Mouse (Mus musculus) spleen, postnatal 10 days (tissue): Measurements from ENCODE around the gene Hnrnpul1.
"Not testable (repeated sequence)": the region's sequence is repeated elsewhere in the genome, so short reads cannot be mapped to it uniquely, and the experiment has no call there.

Experiments
- DNase-seq, 2 experiments: peaks; one replicate each; pipeline ENCODE4 v3.0.0; 2021 to 2022; ENCODE audit warnings: low spot score in 2 of 2

Gene Hnrnpul1

DNA sequence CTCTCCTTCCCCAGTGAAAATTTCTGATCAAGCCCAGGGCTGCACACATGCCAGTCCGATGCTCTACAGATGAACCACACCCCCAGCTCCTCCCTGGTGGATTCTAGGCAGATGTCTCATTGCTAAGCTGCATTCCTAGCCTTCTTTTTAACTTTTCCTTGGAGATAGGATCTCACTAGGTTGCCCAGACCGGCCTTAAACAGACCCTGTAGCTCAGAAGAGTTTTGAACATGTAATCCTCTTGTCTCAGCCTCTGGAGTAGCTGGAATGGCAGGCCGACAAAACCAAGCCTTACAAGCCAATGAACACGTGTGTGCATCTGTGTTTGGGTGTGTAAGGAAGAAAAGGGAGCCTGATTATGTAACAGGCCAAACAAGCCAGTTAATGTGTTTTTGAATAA, 26.2 kb upstream of the Hnrnpul1 start:
- no peak for DNase-seq

DNA sequence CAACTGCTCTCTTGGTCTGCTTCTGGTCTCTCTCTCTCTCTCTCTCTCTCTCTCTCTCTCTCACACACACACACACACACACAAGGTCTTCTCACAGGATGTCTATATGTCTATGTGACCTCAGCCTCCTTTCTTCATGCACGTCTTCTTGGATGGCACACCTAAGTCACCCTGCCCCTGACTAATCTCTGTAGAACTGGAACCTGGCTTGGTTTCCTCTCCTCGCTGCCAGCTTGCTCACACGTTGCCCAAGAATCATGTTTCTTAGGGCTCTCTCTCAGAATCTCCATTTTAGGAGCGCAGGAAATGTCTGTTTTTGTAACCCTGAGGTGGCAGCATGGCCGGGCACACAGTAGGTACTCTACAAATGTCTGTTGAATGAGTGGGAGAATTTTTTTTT, 25.5 kb upstream of the Hnrnpul1 start:
- DNase-seq: no peak

DNA sequence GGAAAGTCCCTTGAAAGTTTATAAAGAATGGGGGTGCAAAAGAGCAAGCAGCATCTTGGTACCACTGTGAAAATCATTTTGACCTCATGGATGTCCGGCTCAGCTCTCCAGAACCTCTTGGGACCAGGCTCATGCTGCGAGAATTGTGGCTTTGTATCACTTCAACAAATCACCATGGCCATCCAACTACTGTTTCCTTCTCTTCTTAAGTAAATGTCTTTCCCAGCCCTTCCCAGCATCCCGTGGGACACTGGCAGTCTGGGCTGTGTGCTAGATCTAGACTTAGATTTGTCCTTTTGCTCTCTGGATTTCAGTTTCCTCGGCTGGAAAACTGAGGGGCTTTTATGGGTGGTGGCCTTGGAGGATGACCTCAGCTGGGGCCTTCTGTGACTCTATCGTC, 13.7 kb upstream of the Hnrnpul1 start:
- no peak for DNase-seq

DNA sequence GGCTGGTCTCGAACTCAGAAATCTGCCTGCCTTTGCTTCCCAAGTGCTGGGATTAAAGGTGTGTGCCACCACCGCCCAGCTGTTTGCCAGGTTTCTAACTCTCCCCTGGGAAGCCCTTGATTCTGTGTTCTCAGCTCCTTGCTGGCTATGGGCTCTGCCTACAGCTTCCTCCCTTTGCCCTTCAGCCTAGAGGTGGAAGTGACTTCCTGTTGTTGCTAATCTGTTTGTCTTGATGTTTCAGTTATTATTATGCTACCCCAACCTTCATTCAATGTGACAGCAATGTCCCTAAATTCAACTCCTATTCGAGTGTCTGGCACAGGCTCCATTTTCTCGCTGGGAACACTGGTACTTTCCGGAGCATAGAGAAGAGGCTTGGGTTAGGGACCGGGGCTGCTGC, 11.6 kb upstream of the Hnrnpul1 start:
- no peak for DNase-seq

DNA sequence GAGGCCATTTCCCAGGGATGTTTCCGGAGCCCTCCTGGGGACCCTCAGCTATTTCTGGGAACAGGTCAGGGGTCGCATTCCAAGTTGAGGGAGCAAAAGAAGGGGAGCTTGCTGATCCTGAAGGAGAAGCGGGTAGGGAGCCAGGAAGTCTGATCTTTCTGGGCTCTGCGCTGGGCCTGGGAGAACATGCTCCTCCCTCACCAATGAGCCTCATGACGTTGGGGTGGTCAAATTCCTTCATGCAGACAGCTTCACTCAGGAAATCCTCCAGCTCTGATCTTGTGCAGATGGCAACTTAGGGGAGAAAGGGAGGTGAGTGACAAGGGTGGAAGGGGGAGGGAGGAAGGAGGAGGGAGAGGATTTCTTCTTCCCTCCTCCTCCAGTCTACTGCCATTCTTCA, 9.7 kb upstream of the Hnrnpul1 start:
- DNase-seq: no peak

DNA sequence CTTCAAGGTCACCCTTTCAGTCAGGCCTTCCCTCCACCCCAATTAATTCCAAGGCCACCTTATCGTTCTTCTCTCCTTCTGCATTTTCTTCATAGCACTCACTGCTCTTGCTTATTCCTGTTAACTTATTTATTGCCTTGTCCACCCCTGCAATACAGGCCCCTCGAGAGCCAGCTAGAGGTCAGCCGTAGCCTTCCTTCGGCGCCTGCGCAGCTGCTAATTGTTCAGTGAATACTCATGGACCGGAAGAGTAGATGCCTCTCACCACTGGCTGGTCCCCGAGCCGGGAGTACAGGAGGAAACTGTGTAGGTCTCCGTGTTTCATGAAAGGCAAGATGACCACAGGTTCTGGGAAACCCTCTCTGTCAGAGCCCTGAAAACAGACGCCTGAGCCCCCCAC, 9.1 kb upstream of the Hnrnpul1 start:
- no peak for DNase-seq

DNA sequence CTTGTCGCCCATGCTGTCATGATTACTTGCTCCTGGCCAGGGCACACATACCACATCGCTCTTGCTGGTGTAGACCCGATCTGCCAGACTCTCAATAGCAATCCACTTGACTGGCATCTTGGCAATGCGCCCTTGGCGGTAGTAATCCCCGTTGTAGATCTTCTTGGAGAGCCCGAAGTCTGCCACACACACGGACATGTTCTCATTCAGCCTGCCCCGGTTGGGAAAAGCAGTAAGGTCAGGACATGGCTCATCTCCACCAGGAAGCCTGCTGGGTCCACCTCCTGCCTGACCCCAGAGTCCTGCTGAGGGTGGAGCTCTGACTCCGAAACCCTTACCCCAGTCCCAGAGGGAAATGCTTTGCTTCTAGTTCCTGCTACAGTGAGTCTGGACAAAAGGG, 6.8 kb upstream of the Hnrnpul1 start:
- no peak for DNase-seq

DNA sequence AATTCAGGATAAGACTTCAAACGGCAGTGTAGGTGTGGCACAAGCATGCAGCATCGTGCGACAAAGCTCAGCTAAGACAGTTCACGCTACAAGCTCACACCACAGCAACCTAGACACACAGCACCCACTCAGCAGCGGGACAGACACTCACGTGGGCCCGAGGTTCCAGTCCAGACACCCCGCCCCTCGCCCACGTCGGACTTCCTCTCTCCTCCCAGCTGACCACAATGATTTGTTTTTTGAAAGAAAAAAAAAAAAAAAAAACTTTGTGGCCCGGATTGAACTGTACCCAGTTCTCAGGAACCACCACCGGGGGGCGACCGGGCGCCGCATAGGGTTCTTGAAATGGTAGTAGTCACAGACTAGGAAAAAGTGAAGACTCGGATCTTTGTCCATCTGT, 1.5 kb upstream of the Hnrnpul1 start:
- peak; percentile 77 to 94 for DNase-seq

DNA sequence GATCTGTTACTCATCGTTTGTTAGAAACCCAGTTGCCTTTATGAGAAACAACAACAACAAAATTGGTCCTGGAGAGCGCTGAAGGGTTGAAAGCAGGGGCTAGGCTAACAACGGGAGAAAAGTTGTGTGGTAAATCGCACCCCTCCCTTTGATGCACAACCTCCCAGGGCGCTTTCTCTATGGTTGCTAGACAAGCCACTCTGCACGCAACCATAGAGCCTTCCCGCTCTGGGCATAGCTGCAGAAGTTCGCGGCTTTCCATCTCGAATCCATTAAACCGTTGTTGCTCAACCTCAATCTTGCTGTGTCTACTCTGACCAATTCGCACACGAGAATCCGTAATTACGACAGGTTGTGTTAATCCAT, 894 bp upstream of the Hnrnpul1 start:
- DNase-seq: peak; percentile 72 to 76

DNA sequence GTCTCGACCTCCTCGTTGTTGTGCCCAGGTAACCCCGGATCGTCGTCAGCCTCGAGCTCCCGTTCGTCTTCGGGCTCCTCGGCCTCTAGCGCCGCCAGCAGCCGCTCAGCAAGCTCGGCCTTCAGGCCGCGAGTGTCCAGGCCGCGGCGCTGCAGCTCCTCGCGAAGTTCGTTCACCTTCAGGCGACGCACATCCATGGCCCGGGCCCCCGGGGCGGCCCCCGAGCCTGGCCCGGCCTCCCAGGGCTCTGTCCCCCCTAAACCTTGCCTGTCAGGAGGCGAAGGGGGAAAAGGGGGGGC, 169 bp downstream of the Hnrnpul1 start:
- DNase-seq: no peak

DNA sequence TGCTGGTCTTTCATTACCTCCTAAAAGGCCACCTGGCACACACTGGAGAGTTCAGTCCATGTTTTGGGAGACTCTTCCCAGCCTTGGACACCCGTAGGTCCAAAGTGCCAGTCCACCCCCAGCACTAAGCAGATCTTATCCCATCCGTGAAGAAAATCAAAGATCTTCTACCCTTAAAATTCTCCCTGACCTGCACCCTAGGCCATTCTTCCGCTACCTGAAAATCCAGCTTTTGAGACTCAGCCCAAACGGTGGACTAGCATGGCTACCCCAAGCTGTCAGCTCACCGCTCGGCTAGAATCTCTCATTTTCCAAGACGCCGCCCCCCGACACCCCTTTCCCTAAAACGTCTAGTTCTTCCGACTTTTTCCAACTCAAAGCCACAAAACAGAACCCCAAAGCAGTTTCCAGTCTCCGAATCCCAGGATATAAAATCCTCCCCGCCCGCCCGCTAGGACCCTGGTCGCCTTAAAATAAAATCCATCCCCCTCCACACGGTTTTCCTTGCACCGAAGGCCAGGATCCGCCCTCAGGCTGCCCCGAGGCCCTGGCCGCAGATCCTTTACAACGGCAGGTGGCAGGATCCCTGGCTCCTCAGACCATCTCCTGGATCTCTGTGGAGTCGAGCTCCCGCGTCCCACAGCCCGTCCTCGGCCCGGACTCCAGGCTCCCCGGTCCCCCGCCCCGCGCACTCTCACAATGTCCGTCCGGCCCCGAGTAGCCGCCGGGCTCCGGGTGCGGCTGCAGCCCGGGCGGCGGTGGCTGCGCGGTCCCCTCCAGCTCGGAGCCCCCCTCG, 716 bp downstream of the Hnrnpul1 start:
- DNase-seq: peak; percentile 31 to 67

DNA sequence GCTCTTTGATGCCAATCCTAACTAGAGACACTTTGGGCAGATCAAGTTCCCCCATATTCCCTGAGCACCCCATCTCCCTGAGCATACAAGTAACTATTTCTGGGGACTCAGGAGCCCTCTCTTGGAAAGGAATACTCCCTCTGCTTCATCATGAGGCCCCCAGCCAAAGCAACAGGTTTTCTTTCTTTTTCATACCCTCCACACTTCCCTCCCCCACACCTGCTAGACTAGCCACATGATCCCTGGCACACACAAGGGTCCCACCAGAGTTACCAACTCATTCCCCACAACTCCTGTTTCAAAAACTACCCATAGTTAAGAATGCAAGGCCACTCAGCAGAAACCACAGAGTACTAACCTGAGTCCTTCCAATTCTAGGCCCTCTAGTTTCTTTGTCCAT, 1.5 kb downstream of the Hnrnpul1 start:
- DNase-seq: no peak

DNA sequence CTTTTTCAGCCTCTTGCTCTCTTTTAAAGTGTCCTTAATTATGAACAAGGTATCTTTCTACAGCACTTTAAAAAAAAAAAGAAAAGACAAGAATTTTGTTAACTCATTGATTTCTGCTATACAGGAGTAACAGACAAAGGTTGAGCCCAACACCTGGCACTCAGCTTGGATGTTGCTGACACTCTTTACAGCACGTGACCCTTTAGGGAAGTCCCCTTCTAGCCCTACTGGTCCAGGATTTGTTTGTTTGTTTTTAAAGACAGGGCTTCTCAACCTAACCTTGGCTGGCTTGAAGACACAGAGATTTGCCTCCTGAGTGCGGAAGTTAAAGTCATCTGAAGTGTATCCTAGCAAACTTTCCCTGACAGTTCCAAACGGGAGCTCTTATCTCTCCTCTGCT, 7.7 kb downstream of the Hnrnpul1 start:
- no peak for DNase-seq

DNA sequence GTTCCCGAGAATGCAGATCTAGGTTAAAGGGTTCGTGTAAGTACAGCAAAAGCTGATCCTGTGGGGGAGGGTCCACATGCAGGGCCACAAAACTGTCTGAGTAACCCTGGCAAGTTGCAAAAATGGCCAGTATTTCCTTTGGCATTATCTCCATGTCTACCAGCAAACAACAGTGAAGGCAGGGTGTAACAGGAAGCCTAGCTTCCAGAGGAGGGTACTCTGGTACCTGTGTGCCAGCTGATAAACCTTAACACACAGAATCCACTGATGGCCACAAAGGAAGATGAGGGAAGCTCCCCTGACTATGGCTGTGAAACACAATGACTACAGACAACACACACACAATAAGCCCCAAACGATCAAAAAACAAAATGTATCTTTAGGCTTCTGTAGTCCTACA, 16.3 kb downstream of the Hnrnpul1 start:
- no peak for DNase-seq

DNA sequence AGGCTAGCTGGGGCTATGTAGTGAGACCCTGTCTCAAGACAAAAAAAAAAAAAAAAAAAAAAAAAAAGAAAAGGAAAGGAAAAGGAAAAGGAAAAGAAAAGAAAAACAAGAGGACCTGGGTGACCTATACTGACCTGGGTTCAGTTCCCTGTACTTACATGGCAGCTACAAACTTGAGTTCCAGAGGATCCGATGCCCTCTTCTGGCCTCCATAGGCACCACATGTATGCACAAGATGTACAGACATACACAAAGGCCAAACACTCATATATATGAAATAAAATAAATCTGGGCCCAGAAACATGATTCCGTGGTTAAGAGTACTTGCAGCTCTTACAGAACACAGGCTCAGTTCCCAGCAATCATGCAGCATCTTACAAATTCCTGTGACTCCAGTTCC, 17.6 kb downstream of the Hnrnpul1 start:
- DNase-seq: no peak

DNA sequence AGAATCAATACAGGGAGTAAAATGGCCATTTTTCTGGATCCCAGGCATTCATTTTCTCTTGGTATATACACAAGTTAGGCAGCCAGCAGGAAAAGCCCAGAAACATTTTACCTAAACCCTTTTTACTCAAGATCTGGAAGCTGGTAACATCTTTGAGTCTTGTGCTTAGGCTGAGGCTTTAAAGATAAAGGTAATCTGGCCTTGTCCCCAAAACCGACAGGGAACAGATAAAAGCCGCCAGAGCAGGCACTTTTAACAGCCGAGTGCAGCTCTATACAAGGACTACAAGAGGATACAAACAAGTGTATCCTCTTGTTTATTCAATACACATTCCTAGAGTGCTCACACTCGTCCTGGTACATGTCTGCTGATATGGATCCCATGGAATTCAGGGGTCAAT, 19.6 kb downstream of the Hnrnpul1 start:
- no peak for DNase-seq

DNA sequence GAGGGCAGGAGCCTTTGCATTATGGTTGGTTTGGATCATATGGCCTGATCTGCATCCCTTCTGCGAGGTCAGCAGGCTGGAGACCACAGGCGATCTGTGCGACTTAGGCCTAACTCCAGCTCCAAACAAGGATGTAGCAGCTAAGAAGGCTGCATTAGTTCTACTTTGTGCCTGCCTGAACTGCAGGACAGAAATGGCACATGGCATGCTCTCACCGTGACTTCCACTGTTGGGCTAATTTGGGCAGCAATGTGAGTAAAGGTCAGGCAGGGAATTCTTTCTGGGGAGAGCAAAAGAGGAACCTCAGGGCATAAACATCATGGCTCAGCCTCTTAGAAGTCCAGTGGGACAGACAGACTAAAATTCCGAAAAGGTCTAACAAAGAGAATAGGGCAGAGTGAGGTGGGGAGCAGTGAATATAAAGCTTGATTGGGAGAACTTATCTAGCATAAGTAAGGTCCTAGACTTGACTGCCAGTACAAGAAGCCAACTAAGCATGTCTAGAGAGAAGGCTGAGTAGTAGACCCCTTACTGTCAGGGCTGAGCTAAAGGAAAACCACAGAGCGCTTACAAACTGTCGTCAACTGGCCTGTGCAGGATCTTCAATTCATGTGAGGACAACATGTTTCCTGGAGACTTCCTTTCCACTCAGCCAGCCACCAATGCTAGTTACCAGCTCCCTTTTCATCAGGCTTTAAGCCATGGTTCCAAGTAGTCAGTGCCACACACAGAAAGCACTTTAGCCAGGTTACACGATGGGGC, 23.1 kb downstream of the Hnrnpul1 start:
- DNase-seq: no peak

DNA sequence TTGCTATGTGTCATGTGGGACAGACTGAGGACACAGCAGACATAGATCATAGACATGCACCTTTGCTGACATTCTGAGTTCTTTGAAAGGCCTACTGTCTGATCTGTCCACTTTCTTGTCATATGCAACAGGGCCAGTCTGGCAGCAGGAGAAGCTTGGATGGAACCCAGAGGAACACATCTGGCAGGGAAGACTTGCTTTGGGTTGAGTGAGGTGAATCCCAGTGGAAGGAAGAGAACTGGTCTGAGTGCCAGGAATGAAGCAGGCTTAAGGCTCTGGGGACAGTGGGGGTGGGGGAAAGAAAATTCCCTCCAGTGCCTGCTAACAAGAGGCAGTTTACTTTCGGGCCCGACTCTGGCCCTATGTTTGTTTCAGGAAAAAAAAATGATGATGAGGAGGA, 24.7 kb downstream of the Hnrnpul1 start:
- DNase-seq: no peak

DNA sequence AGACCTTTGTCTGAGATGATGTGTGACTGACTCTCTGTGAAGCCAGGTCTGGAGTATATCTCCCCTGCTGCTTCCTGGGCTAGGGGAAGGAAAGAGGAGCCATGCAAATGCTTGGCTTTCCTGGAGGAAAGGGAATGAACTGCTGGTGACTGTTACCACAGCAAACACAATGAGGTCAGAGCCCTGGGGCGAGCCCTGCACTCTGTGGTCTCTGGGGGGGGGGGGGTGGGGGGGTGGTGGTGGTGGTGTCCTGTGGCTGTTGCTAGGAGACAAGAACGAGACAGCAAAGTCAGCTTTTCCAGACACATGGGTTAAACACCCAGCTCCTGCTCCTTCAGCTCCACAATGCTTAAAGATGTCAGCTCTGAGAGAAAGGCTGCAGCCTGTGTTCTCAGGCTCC, 25.2 kb downstream of the Hnrnpul1 start:
- no peak for DNase-seq

DNA sequence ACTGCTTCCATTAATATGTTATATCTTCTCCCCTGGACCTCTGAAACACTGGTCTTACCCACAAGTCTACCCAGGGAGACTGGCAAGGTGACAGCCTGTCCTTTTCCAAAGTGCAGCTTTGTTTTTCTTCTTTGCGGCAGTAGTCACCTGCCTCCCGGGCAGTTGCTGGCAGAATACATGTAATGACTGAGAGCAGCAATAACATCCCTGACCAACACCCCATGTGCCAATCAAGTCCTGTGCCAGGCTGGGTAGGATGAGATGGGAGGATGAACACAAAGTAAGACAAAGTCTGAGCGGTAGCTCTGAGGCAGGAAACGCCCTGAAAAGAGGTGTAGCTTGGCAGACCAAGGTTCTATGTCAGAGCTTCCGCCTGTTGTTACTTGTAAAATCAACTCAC, 26.8 kb downstream of the Hnrnpul1 start:
- no peak for DNase-seq

DNA sequence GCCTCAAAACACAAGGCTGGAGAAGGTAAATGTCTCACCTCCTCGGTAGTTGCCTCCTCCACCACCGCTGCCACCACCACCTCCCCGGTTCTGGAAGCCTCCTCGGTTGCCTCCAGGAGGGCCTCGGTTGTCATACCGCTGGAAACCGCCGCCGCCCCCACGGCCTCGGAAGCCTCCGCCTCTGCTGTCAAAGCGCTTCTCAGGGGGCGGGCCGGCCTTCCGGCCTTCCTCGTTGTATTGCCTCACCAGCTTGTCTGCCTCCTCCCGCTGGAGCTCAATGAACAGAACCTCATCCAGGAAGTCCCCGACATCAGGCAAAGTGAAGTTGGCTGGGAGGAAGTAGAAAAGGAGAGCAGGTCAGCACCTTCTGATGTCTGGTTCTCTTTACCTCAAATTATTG, 28.7 kb downstream of the Hnrnpul1 start:
- no peak for DNase-seq

DNA sequence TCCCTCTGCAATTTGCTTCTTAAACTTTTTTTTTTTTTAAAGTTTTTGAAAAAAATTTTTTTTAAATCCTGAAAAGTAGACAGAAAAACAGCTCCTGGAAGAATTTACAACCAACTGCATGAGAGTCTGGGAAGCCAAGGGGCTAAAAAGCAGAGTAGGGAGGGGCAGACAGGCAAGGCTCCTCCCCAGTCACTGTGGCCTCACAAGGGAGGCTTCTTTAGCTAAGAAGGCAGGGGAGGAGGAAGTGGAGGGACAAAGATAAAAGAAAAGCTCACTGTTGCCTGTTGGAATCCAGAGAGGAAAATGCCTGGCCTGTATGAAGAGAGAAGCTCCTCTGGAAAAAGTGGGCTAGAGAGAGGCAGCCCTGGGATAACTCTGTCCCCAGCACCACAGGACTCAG, 32.8 kb downstream of the Hnrnpul1 start:
- not testable (repeated sequence) for DNase-seq

DNA sequence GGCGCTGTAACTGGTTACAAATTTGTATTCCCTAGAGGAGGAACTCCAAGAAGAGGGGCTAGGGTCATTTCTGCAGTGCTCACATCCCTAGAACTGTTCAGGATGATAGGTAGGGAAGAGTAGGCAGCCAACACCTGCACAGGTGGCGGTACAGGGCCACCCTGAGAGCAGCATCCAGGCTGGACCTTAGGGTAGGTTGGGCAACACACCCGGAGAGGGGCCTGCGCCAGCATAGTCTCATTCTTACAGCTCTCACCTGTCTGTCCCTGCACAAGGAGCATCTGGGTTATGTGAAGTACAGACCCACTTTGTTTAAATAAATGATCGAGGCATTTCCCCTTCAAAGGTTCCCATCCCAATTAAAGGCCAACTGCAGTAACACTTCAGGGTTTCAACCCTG, 33.8 kb downstream of the Hnrnpul1 start:
- DNase-seq: no peak
